Mouse (Mus musculus) testis, adult 2 months (tissue): ENCODE data around the gene Lypla2. TPM values are rescaled to one million over a fixed set of nuclear protein-coding genes. Genes with fewer than 3 reads are reported as not detected.

Experiments used
- H3K27ac ChIP-seq: fragments of 200-500 bp; 2 replicates; pipeline ENCODE4 v1.5.1; 2012; ENCODE audit warnings: low read depth, low read length; ENCODE audit not compliant: control insufficient read depth, insufficient read depth
- H3K27me3 ChIP-seq: fragments of 200-500 bp; 2 replicates; pipeline ENCODE4 v1.6.1; 2012; ENCODE audit warnings: mild to moderate bottlenecking, low read length, moderate library complexity; ENCODE audit not compliant: control insufficient read depth, insufficient read depth
- H3K36me3 ChIP-seq: fragments of 200-500 bp; 2 replicates; pipeline ENCODE4 v1.6.1; 2012; ENCODE audit warnings: mild to moderate bottlenecking, low read length; ENCODE audit not compliant: control insufficient read depth, insufficient read depth
- H3K4me1 ChIP-seq: fragments of 200-500 bp; 2 replicates; pipeline ENCODE4 v1.6.1; 2012; ENCODE audit warnings: low read length; ENCODE audit not compliant: control insufficient read depth, insufficient read depth
- H3K4me3 ChIP-seq: fragments of 200-500 bp; 2 replicates; pipeline ENCODE4 v1.5.1; 2012; ENCODE audit warnings: low read depth, mild to moderate bottlenecking, low read length, moderate library complexity, mixed read lengths; ENCODE audit not compliant: control insufficient read depth
- CTCF ChIP-seq: fragments of 200-500 bp; IDR thresholded peaks from 2 replicates; pipeline ENCODE4 v1.5.1; 2012; ENCODE audit warnings: low read depth, mild to moderate bottlenecking, inconsistent platforms, low read length, moderate library complexity; ENCODE audit not compliant: control insufficient read depth, insufficient read depth, insufficient replicate concordance
- POLR2A ChIP-seq: fragments of 200-500 bp; IDR thresholded peaks from 2 replicates; pipeline ENCODE4 v1.6.1; 2012; ENCODE audit warnings: low read depth, mild to moderate bottlenecking, inconsistent platforms, low read length, moderate library complexity; ENCODE audit not compliant: control insufficient read depth
- polyA plus RNA-seq: library from polyadenylated mRNA; depleted of rRNA; stranded (reverse); fragments of >200 nt; gene quantifications from 2 replicates; pipeline ENCODE4 v1.2.3, GENCODE M21; 2012

Gene Lypla2
- polyA plus RNA-seq, 1 experiment = 24.6 TPM

- TF ChIP-seq POLR2A (no peak), CTCF (no peak)
- no peaks in the 10 kb centered on the region; the same call in 1 of the 2 replicates for H3K36me3 ChIP-seq
- no peak overlapping the region for H3K4me3 ChIP-seq
- no peaks in the 10 kb centered on the region for H3K27me3 ChIP-seq
- H3K27ac ChIP-seq = no peak overlapping the region
- H3K4me1 ChIP-seq = peaks cover 6% of the 10 kb centered on the region
Observed at GRCm38 (mm10) chr4:135926195-135926808, 46.1 kb downstream of the Lypla2 start.

DNA sequence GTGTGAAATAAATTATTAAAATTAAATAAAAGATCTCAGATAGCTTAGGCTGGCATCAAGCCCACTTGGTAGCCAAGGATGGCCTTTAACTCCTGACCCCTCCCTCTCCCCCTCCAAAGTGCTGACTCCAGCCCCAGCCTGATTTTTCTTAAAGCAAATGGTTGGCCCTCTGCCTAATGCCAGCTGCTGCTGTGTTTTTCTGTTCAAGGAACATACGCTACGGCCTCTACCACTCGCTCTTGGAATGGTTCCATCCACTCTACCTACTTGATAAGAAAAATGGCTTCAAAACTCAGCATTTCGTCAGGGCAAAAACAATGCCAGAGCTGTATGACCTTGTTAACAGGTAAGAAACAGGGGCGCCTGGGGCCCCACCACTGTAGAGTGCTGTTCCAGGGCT, 47.1 kb downstream of the Lypla2 start:
- Histone ChIP-seq H3K27me3 (no peaks in the 10 kb centered on the region), H3K27ac (no peak overlapping the region; the same call in 1 of the 2 replicates), H3K36me3 (no peaks in the 10 kb centered on the region; the same call in 1 of the 2 replicates), H3K4me3 (no peak overlapping the region), H3K4me1 (peaks cover 8% of the 10 kb centered on the region)
- TF ChIP-seq POLR2A = no peak
- TF ChIP-seq CTCF = no peak

GRCm38 (mm10) chr4:135924418-135924817, 48.0 kb downstream of the Lypla2 start:
- no peaks in the 10 kb centered on the region for H3K27me3 ChIP-seq
- H3K27ac ChIP-seq = no peak overlapping the region
- H3K36me3 ChIP-seq = no peaks in the 10 kb centered on the region; the same call in 1 of the 2 replicates
- H3K4me3 ChIP-seq = no peak overlapping the region
- peaks cover 12% of the 10 kb centered on the region for H3K4me1 ChIP-seq
- TF ChIP-seq CTCF (no peak), POLR2A (no peak)

DNA sequence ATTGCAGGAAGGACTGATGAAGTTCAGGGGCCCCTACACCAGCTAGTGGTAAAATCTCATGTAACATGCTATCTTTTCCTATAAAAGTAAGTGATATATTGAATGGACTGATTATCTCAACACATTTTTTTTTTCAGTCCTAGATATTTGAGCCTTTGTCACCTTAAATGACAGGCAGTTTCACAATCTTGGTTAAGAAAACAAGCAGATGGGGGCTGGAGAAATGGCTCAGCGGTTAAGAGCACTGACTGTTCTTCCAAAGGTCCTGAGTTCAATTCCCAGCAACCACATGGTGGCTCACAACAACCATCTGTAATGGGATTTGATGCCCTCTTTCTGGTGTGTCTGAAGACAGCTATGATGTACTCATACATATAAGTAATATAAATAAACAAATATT, 50.2 kb downstream of the Lypla2 start:
- peaks cover 12% of the 10 kb centered on the region for H3K4me1 ChIP-seq
- no peak overlapping the region for H3K27ac ChIP-seq

GRCm38 (mm10) chr4:135921257-135922120, 50.9 kb downstream of the Lypla2 start:
- no peaks in the 10 kb centered on the region for H3K27me3 ChIP-seq
- peak overlapping the region; percentile 33 for H3K27ac ChIP-seq
- peaks cover 16% of the 10 kb centered on the region for H3K4me1 ChIP-seq
- H3K4me3 ChIP-seq = peak overlapping the region; percentile 90
- no peak for TF ChIP-seq CTCF
- TF ChIP-seq POLR2A = no peak
- no peaks in the 10 kb centered on the region; the same call in 1 of the 2 replicates for H3K36me3 ChIP-seq

More for the DNA sequence above, 50.2 kb downstream of the Lypla2 start:
- TF ChIP-seq CTCF = no peak
- TF ChIP-seq POLR2A = no peak
- Histone ChIP-seq H3K4me3 (no peak overlapping the region), H3K27me3 (no peaks in the 10 kb centered on the region), H3K36me3 (no peaks in the 10 kb centered on the region; the same call in 1 of the 2 replicates)

DNA sequence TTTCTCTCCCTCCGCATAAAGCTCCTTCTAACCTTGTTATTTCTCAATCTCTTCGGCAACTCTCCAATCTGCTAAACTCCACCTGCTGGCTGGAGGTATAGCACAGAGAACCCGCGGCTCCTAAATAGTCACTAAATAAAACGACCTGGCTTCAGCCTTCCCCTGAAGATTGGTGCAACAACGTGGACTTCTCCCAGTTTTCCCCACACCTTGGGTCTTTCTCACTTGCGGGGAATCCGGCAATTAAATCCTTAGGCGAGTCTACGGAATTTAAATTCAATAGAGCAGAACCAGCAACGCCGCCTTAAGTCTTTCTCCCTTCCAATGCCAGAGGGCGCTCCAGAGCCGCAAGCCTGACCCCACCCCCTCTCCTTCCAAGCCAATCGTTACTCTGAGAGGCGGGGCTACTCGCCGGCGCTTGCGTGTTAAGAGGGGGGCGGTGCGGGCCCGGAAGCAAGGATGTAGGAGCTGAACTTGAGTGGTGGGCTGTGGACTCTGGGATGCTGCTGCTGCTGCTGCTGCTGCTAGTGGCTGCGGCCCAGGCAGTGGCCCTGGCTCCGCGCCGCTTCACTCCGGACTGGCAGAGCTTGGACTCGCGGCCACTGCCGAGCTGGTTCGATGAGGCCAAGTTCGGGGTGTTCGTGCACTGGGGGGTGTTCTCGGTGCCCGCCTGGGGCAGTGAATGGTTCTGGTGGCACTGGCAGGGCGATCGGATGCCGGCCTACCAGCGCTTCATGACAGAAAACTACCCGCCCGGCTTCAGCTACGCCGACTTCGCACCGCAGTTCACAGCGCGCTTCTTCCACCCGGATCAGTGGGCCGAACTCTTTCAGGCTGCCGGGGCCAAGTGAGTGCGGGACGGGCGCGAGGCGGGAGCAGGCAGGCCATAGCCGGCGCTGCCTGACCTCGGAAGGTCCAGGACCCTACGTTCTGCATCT, 51.9 kb downstream of the Lypla2 start, which contains the start of gene Fuca1:
Fuca1 (plus strand) TSS at position 432 of the 938 bp plus-strand sequence.
- peak; percentile 73 for TF ChIP-seq POLR2A
- TF ChIP-seq CTCF = peak; percentile 81
- Histone ChIP-seq H3K4me3 (peak within 1 kb of the TSS; percentile 90), H3K36me3 (no peaks in the 10 kb centered on the region), H3K27me3 (no peaks in the 10 kb centered on the region), H3K27ac (peak within 1 kb of the TSS; percentile 70), H3K4me1 (peaks cover 16% of the 10 kb centered on the region)
